Mouse (Mus musculus) bone marrow, adult 2 months (tissue): ENCODE measurements around the gene Dusp23.

Source experiments
- CTCF ChIP-seq: fragments of 200-500 bp; IDR thresholded peaks from 2 replicates; pipeline ENCODE4 v1.5.1; 2011; ENCODE audit warnings: low read length, control low read depth; ENCODE audit not compliant: control insufficient read depth, insufficient read depth
- POLR2A ChIP-seq: fragments of 200-500 bp; IDR thresholded peaks from 2 replicates; pipeline ENCODE4 v1.6.1; 2011; ENCODE audit warnings: low read depth, mild to moderate bottlenecking, control low read depth, low read length, borderline replicate concordance; ENCODE audit not compliant: control insufficient read depth

GRCm38 (mm10) chr1:172635258-172635657, 2.5 kb upstream of the Dusp23 start:
- no peak for TF ChIP-seq POLR2A
- TF ChIP-seq CTCF = no peak
